Mouse (Mus musculus) kidney, embryonic 14.5 days (tissue): ENCODE measurements at regions not wholly inside any gene's neighbourhood (a gene's known extent, or its start where the extent isn't known, plus 50 kb on each side); places are given as distances from the start of the nearest gene placed in this dataset.

Experiments
- ATAC-seq: fragments of 200-750 bp; cut with Nextera tagmentation; 2 replicates; pipeline ENCODE4 v1.8.0; 2017; ENCODE audit warnings: moderate number of reproducible peaks, mild to moderate bottlenecking, moderate TSS enrichment, moderate library complexity; ENCODE audit not compliant: low FRiP score, low TSS enrichment
- H3K27ac ChIP-seq: fragments of 300-500 bp; sonication (generic); 2 replicates; pipeline ENCODE4 v1.5.1; 2014; ENCODE audit warnings: low read depth, mild to moderate bottlenecking, low read length, moderate library complexity, mixed read lengths
- H3K27me3 ChIP-seq: fragments of 300-500 bp; sonication (generic); 2 replicates; pipeline ENCODE4 v1.6.1; 2014; ENCODE audit warnings: mild to moderate bottlenecking, low read length; ENCODE audit not compliant: control insufficient read depth, insufficient read depth
- H3K36me3 ChIP-seq: fragments of 300-500 bp; sonication (generic); 2 replicates; pipeline ENCODE4 v1.6.1; 2014; ENCODE audit warnings: low read length, mixed read lengths; ENCODE audit not compliant: control insufficient read depth, insufficient read depth
- H3K4me1 ChIP-seq: fragments of 300-500 bp; sonication (generic); 2 replicates; pipeline ENCODE4 v1.6.1; 2014; ENCODE audit warnings: low read length, mixed read lengths; ENCODE audit not compliant: control insufficient read depth, insufficient read depth
- H3K4me2 ChIP-seq: fragments of 300-500 bp; sonication (generic); replicated peaks from 2 replicates; pipeline ENCODE4 v1.6.1; 2014; ENCODE audit warnings: low read depth, mild to moderate bottlenecking, low read length
- H3K4me3 ChIP-seq: fragments of 300-500 bp; sonication (generic); 2 replicates; pipeline ENCODE4 v1.5.1; 2014; ENCODE audit warnings: mild to moderate bottlenecking, low read length
- H3K9ac ChIP-seq: fragments of 300-500 bp; sonication (generic); 2 replicates; pipeline ENCODE4 v1.6.1; 2014; ENCODE audit warnings: low read depth, mild to moderate bottlenecking, low read length, moderate library complexity
- H3K9me3 ChIP-seq: fragments of 300-500 bp; sonication (generic); 2 replicates; pipeline ENCODE4 v1.6.1; 2016; ENCODE audit warnings: low read length; ENCODE audit not compliant: control insufficient read depth
- WGBS: fragments of 180-500 bp; shearing (Covaris S2); extraction: QIAGEN DNeasy Blood & Tissue Kit; methylation state at CpG from one replicate; pipeline ENCODE4 v1.1.7; 2014; 5-methylcytosine and 5-hydroxymethylcytosine counted together

GRCm38 (mm10) chr2:174876886-174877285 is 116.5 kb downstream of the Edn3 start:
- Histone ChIP-seq H3K4me2 (no peak overlapping the region), H3K36me3 (no peaks in the 10 kb centered on the region), H3K4me1 (peaks cover 9% of the 10 kb centered on the region; the same call in 1 of the 2 replicates), H3K4me3 (no peak overlapping the region), H3K9ac (no peak overlapping the region), H3K9me3 (no peaks in the 10 kb centered on the region), H3K27me3 (no peaks in the 10 kb centered on the region), H3K27ac (no peak overlapping the region)
- WGBS: 50% methylated on average over 5 of the region's 5 CpGs
- no peak for ATAC-seq

- WGBS: 14% methylated on average over 4 of the region's 4 CpGs
- peaks cover 11% of the 10 kb centered on the region; the same call in 1 of the 2 replicates for H3K4me1 ChIP-seq
- H3K27ac ChIP-seq: no peak overlapping the region
- no peaks in the 10 kb centered on the region for H3K27me3 ChIP-seq
- ATAC-seq: peak; percentile 79
- no peaks in the 10 kb centered on the region for H3K36me3 ChIP-seq
- H3K9me3 ChIP-seq: no peaks in the 10 kb centered on the region
- no peak overlapping the region for H3K4me2 ChIP-seq
- H3K4me3 ChIP-seq: no peak overlapping the region
- no peak overlapping the region for H3K9ac ChIP-seq
Observed at GRCm38 (mm10) chr2:174878979-174879378, 118.6 kb downstream of the Edn3 start.

DNA sequence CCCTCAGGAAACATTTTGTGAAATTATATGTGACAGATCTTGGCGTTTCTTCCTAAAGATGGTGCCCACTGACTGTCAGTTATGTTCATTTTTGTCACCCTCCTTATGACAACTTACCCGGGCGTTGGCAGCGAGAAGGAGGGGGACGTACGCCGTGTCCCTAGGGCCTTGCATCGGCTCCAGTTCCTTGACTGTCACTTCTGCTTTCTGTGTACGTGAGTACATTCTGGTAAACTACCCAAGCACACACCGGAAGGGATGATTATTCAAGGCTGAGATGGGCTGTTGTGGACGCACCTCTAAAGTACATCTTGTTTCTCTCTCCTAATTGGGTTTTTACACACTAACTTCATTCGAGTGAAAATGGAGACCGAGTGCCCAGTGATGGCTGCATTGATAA is 120.2 kb downstream of the Edn3 start:
- WGBS: 87% methylated on average over 13 of the region's 13 CpGs
- Histone ChIP-seq H3K4me3 (no peak overlapping the region), H3K4me2 (no peak overlapping the region), H3K27me3 (no peaks in the 10 kb centered on the region), H3K9me3 (no peaks in the 10 kb centered on the region), H3K36me3 (no peaks in the 10 kb centered on the region), H3K27ac (no peak overlapping the region), H3K9ac (no peak overlapping the region), H3K4me1 (peaks cover 11% of the 10 kb centered on the region; the same call in 1 of the 2 replicates)
- no peak for ATAC-seq

GRCm38 (mm10) chr2:174884232-174885225 is 124.1 kb downstream of the Edn3 start:
- Histone ChIP-seq H3K27me3 (no peaks in the 10 kb centered on the region), H3K27ac (peak overlapping the region; percentile 44; the same call in 1 of the 2 replicates), H3K9me3 (no peaks in the 10 kb centered on the region), H3K4me1 (0 out of 2 replicates have a peak, but pooled peaks cover 5% of the 10 kb centered on the region), H3K9ac (no peak overlapping the region), H3K36me3 (no peaks in the 10 kb centered on the region), H3K4me2 (no peak overlapping the region; the same call in 1 of the 2 replicates), H3K4me3 (no peak overlapping the region)
- 46% methylated on average over 19 of the region's 19 CpGs for WGBS
- ATAC-seq: peak; percentile 66; the same call in 1 of the 2 replicates

DNA sequence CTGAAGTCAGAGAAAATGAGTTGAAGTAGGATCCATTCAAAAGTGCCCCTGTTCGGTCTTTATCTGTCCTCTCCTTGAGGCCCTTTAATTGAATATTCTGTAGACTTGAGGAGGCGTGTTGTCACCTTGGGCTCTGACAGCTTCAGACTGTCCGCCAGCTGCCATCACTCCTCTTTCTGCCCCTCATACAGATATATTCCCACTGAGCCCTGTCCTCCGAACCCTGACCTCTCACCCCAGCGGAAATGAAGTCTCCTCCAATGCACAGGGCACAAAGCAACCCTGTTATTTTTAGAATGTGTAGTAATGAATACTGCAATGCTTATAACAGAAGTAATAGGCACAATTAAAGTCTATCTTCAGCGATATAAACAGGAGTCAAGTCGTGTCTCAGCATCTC is 117.4 kb upstream of the Gm14444 start:
- Histone ChIP-seq H3K27ac (0 out of 2 replicates have a peak overlapping the region, but pooled peaks have one; percentile 1), H3K9me3 (no peaks in the 10 kb centered on the region), H3K4me3 (no peak overlapping the region), H3K4me2 (no peak overlapping the region), H3K36me3 (no peaks in the 10 kb centered on the region), H3K27me3 (no peaks in the 10 kb centered on the region), H3K9ac (no peak overlapping the region), H3K4me1 (peaks cover 9% of the 10 kb centered on the region; the same call in 1 of the 2 replicates)
- ATAC-seq: peak; percentile 89
- WGBS: 25% methylated on average over 7 of the region's 7 CpGs

DNA sequence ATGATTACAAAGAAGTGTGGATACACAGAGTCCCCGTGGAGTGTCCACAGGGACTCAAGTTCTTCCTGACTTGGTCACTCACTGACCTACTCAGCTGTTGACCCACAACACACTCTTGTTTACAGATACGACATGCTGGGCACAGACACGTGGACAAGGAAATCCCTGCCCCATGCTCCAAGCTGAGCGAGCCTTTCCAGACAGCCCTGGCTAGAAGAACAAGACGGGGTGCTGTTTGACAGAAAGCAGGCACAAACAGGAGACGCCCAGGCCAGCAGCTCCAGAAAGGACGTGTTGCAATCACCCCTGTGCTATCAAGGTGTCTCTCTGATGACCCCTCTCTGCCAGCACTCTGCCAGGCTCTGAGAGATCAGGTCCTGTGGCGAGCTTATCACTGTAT is 112.6 kb upstream of the Gm14444 start:
- no peaks in the 10 kb centered on the region for H3K36me3 ChIP-seq
- WGBS: 63% methylated on average over 8 of the region's 8 CpGs

DNA sequence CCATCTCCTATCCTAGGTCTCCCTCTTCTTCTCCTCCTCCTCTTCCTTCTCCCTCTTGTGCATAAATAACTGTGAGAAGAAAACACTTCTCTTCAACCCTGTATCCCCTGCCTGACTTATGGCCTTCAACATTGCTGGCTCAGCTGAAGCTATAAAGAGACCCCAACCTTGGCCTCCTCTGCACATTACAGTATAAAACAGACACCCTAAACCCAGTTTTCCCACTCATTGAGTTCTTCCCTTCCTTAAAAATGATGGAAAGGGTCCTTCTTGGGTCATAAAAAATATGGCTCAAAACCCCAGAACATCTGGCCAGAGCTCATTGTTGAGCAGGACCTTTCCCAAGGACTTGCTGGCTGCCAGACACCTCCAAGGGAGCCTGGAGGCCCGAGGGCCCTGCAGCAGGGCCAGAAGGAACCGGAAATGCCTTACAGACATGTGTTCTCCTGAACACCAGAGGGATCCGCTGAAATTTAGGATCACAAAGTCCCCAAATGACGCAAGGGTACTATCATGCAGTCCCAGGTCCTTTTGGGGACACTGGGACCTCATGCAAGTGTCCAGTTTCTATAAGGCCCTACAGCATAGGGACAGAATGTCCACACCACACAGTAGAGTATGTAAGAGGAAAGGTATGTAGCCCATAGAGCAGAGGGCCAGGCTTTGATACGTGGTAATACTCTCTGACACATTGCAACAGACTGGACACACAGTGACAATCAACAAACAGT is 109.9 kb upstream of the Gm14444 start:
- WGBS: 64% methylated on average over 5 of the region's 5 CpGs
- Histone ChIP-seq H3K4me1 (peaks cover 4% of the 10 kb centered on the region; the same call in 1 of the 2 replicates), H3K27ac (peak overlapping the region; percentile 38; the same call in 1 of the 2 replicates), H3K36me3 (no peaks in the 10 kb centered on the region), H3K27me3 (no peaks in the 10 kb centered on the region), H3K4me2 (no peak overlapping the region), H3K4me3 (no peak overlapping the region), H3K9me3 (no peaks in the 10 kb centered on the region), H3K9ac (no peak overlapping the region)
- peak; percentile 37 for ATAC-seq

More for the DNA sequence above, 112.6 kb upstream of the Gm14444 start:
- Histone ChIP-seq H3K4me3 (no peak overlapping the region), H3K9me3 (no peaks in the 10 kb centered on the region), H3K4me1 (peaks cover 13% of the 10 kb centered on the region; the same call in 1 of the 2 replicates), H3K9ac (no peak overlapping the region), H3K4me2 (no peak overlapping the region), H3K27ac (no peak overlapping the region), H3K27me3 (no peaks in the 10 kb centered on the region)
- ATAC-seq: no peak

- H3K9ac ChIP-seq: no peak overlapping the region
- H3K4me2 ChIP-seq: no peak overlapping the region
- H3K27me3 ChIP-seq: no peaks in the 10 kb centered on the region
- H3K36me3 ChIP-seq: no peaks in the 10 kb centered on the region
- peaks cover 4% of the 10 kb centered on the region; the same call in 1 of the 2 replicates for H3K4me1 ChIP-seq
- H3K27ac ChIP-seq: peak overlapping the region; percentile 38; the same call in 1 of the 2 replicates
- no peaks in the 10 kb centered on the region for H3K9me3 ChIP-seq
- H3K4me3 ChIP-seq: no peak overlapping the region
- peak; percentile 8; the same call in 1 of the 2 replicates for ATAC-seq
Observed at GRCm38 (mm10) chr2:174900671-174900991, 109.4 kb upstream of the Gm14444 start.
